Mouse (Mus musculus) heart, adult 2 months (tissue): ENCODE measurements at regions not wholly inside any gene's neighbourhood (a gene's known extent, or its start where the extent isn't known, plus 50 kb on each side); places are given as distances from the start of the nearest gene placed in this dataset.

Experiments
- CTCF ChIP-seq: fragments of 200-600 bp; IDR thresholded peaks from 2 replicates; pipeline ENCODE4 v1.8.1; 2022; ENCODE audit warnings: antibody characterized with exemption, mild to moderate bottlenecking, moderate library complexity
- EP300 ChIP-seq: fragments of 200-500 bp; IDR thresholded peaks from 2 replicates; pipeline ENCODE4 v1.6.1; 2011; ENCODE audit warnings: low read depth, low read length, control low read depth; ENCODE audit not compliant: insufficient read depth

DNA sequence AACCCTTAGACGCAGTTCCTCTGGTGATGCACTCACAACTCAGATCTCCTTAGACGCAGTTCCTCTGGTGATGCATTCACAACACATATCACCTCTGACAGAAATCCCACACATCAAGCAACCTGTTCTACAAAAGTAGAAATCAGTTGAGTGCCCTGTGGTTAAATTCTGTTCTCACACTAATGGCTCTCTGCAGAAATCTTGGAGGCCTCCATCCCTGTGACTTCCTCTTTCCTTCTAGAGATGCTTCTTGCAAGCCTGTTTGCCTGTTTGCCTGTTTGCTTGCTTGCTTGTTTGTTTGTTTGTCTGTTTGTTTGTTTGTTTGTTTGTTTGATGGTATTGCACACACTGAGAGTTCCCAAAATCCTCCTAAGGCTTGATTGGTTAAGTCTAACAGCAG lies 175.2 kb downstream of the Kdr start:
- TF ChIP-seq EP300 (no peak), CTCF (no peak)
